Mouse (Mus musculus): ENCODE results near the gene Fam131a.
"Not testable (repeated sequence)": the region's sequence is repeated elsewhere in the genome, so short reads cannot be mapped to it uniquely, and the experiment has no call there.

Fam131a gene

DNA sequence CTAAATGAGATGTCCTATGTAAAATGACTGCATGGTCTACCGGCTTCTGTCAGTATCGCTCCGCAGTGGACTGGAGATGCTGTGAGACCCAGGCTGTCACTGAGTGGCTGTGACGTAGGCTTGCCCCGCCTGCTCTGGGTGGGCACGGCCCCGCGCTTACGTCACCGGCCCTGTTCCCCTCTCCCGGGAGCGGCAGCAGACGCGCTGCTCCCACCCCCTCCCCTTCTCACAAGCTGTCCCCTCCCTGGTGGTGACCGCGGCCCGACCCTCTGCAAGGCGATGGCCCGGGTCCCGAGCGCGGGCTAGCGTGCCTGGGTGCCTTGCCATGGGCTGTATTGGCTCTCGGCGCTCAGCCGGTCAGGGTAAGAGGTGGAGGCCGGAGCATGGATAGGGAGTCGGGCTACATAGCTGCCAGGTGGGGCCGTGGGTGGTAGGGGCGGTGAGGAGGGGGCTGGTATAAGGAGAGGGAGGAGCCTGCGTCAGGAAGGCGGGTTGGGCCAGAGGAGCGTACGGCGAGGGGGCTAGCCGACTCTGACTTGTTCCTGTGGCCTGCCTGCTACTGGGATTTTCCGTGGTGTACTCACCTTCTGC is at the start of gene Fam131a:
TSS of gene Fam131a (plus strand) at position 131 of the 591 bp plus-strand sequence.
- peak; percentile 84 for DNase-seq (ENCODE audit: low read depth, low spot score)

DNA sequence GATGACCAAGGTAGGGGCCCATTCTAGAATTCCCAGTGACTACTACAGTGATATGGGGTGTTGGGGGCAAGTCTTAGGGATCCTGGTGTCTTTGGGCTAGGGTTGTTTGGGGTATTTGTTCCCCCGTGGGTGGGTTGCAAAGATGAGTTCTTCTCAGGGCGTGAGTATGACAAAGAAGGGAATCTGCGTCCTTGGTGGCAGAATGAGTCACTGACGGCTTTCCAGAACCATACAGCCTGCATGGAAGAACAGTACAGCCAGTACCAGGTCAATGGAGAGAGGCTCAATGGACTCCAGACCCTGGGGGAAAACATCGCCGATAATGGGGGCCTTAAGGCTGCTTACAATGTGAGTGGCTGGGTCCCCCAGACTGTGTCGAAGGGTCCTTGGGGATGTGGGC is 49.1 kb upstream of the Fam131a start:
- no peak for DNase-seq (ENCODE audit: low read depth, low spot score)

DNA sequence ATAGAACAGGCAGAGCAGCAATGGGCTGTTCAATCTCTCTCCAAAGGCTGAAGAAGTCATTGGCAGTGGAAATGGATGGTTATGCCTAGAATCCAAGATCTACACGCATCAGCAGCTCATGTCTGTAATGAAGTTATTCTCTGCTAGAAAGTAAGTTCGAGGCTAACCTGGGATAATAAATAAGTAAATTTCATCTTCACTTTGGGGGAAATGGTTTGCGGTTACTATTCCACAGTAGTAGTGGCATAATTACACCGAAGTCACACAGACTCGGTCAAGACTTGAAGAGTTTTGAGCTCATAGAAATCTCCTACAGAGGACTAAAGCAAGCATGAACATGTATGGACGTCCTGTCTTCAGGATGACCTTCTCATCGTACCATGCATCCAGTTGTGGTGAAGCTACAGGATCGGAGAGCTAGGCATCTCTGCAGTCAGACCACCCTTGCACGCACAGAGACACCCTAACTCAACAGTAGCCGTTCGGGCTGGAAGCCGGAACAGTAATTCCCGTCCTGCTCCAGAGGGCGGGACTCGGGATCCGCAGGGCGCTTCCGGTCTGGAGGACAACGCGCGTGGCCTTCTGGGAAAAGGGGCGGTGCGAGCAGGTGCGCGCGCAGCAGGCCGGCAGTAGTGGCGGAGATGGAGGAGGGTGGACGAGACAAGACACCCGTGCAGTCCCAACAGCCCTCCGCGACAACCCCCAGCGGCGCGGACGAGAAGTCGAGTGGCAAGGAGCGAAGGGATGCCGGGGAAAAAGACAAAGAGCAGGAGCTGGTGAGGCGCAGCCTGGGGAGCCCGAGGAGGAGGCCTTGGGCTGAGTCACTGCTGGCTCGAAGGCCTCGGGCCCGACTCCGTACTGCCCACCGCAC is 41.7 kb upstream of the Fam131a start, which contains the start of gene Psmd2:
TSS of gene Psmd2 (plus strand) at position 577 of the 871 bp plus-strand sequence.
- peak; percentile 95 for DNase-seq (ENCODE audit: low read depth, low spot score)

DNA sequence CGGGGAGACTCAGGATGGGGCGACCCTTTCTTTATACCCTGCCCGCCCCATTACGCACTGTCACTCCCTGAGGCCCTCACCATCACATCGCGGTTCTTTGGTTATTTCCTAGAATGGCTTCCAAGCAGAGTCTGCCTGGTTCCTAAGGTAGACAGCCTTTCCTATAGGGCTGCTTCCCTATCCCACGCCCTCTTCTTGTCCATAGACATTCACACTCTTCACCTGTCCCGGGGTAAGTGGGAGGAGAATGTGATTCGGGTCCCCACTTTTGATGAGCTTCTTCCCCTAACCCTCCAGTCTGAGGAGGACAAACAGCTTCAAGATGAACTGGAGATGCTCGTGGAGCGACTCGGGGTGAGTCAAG is 41.1 kb upstream of the Fam131a start:
- no peak for DNase-seq (ENCODE audit: low read depth, low spot score)

DNA sequence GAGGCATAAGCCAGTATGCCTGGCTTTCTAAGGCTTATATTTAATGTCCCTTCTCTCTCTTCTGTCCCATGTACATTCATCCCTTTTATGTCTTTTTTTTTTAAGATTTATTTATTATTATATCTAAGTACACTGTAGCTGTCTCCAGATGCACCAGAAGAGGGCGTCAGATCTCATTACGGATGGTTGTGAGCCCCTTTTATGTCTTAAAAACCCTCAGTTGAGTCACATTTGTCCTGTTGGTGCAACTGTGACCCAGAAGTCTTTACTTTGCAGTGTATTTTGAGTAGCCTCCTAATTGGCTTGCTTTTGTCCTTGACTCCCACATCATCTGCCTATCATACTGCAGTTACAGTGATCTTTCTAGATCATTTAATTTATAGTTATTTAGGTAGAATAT is 39.7 kb upstream of the Fam131a start:
- DNase-seq (ENCODE audit: low read depth, low spot score), result no peak

DNA sequence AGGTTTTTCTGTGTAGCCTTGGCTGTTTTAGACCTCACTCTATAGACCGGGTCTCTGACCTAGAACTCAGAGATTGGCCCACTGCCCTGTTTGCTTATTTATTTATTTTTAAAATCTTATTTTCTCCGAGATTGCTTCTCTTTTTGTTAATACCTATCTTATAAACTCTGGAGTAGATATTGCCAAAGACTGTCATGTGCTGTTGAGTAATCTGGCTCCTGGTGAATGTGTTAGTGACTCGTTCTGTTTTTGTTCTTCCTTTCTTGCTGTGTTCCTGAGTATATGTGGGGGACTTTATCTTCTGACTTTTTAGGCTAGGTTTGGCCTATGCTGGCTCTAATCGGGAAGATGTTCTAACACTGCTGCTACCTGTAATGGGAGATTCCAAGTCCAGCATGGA is 35.4 kb upstream of the Fam131a start:
- no peak for DNase-seq (ENCODE audit: low read depth, low spot score)

DNA sequence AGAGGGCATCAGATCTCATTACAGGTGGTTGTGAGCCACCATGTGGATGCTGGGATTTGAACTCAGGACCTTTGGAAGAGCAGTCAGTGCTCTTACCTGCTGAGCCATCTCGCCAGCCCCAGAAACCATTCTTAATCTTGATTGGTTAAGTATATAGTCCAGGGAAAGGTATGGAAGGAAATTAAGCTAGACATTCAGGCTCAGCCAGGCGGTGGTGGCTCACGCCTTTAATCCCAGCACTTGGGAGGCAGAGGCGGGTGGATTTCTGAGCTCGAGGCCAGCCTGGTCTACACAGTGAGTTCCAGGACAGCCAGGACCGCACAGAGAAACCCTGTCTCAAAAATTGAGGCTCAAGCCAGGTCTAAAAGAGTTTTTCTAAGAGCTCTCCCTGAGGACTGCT is 25.0 kb upstream of the Fam131a start, which contains the start of gene Eif4g1:
TSS of gene Eif4g1 (plus strand) at position 301 of the 400 bp plus-strand sequence.
- DNase-seq (ENCODE audit: low read depth, low spot score), result not testable (repeated sequence)

DNA sequence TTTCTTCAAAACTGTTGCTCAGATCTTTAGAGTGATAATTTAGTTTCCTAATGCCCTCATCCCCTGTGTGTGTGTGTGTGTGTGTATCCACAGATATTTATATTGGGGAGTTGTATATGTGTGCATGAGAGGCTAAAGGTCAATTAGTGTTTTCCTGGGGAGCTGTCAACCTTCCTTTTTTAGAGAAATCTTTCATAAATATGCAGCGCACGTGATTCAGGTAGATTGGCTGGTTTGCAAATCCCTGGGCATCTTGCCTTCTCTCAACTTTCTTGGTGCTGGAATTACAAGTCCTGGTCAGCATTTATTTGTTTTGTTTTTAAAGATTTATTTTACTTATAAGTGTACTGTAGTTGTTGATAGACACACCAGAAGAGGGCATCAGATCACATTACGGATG is 22.8 kb upstream of the Fam131a start:
- no peak for DNase-seq (ENCODE audit: low read depth, low spot score)

DNA sequence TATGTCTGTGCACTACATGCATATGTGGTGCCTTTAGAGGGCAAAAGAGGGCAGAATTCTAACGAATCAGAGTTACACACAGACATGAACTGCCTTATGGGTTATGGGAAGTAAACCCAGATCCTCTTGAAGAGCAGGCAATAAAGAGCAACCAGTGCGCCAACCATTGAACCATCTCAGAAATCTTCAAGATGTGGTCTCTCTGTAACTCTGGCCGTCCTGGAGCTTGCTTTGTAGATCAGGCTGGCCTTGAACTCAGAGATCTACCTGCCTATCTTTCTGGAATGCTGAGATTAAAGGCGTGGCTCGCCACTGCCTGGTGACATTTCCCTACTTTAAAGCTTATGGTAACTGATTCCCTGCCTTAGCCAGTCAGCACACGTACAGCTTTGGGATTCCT is 21.2 kb upstream of the Fam131a start:
- DNase-seq (ENCODE audit: low read depth, low spot score), result peak; percentile 50

DNA sequence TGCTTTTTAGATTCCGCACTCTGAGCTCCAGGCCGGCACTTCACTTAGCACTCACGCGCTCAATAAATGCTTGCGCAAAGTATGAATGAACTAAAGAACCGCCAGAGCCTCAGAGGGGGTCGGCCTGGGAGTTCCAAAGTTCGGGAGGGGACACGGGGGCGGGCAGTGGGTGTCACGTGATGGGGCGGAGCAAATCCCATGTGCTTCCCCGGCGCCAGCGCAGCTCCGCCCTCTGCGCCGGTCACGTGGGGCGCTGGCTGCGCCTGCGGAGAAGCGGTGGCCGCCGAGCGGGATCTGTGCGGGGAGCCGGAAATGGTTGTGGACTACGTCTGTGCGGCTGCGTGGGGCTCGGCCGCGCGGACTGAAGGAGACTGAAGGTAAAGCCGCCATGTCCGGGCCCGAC is 20.5 kb upstream of the Fam131a start:
- peak; percentile 96 for DNase-seq (ENCODE audit: low read depth, low spot score)

DNA sequence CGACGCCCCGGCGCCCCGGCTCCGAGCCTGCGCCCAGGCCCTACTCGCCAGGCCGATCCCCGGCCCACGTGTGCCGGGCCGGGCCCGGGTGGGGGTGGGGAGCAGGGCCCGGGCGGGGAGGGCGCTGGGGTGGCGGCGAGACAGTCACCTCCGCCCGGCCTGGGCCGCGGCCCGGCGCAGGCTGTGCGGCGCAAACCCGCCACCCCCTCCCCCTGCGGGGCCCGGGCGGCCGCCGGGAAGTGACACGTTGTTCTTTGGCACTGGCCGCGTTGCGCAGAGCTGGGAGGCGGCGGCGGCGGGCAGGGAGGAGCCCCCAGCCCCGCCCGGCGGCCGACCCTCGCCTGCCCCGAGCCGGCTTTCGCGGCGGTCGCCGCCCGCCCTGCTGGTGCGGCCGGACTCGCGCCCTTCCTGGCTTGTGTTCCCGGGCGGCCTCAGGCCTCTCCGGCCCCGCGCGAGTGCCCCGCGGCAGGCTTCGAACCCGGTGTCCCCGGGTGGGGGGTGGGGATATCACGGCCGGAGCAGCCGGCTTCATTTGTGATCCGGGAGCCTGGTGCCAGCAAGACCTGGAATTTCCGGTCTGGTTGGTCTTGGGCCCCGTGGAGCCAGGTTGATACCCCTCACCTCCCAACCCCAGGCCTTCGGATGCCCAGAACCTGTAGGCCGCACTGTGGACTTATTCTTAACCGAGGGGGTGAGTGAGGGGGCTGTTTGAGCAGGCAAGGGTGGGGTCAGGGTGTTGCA is 19.9 kb upstream of the Fam131a start:
- DNase-seq (ENCODE audit: low read depth, low spot score), result peak; percentile 33

DNA sequence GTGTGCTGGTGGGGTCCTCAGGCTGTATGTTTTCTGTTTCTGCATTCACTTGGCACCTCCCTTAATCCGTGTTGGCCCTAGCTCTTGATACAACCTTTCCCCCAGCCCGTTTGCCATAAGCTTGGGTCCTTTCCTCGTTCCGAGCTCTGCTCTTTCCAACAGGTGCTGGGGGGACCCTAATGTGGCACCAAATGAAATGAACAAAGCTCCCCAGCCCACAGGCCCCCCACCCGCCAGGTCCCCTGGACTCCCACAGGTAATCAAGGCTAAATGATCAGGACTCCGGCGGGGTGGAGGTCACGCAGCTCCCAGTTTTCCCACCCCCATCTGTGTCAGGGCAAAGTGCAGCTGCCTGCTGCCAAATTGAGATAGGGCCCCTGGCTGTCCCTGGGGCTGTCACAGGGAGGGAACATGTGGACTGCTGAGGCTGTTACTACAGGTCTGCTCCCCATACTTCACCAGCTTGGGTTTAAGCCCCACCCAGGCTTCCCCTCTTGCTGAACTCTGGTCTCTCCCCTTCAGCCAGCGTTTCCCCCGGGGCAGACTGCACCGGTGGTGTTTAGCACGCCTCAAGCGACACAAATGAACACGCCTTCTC is 19.2 kb upstream of the Fam131a start:
- DNase-seq (ENCODE audit: low read depth, low spot score), result peak; percentile 29

DNA sequence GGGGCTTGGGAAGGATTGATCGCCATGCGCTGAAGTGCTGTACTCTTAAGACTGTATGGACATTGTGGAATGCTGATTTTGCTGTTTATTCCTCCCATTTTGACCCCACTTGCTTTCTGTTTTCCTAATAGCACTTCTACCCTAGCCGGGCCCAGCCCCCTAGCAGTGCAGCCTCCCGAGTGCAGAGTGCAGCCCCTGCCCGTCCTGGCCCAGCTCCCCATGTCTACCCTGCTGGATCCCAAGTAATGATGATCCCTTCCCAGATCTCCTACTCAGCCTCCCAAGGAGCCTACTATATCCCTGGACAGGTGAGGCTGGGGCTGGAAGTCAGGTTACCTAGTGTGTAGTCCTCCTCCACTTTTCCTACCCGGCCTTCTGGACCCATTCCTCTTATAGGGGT is 17.8 kb upstream of the Fam131a start:
- DNase-seq (ENCODE audit: low read depth, low spot score), result no peak

DNA sequence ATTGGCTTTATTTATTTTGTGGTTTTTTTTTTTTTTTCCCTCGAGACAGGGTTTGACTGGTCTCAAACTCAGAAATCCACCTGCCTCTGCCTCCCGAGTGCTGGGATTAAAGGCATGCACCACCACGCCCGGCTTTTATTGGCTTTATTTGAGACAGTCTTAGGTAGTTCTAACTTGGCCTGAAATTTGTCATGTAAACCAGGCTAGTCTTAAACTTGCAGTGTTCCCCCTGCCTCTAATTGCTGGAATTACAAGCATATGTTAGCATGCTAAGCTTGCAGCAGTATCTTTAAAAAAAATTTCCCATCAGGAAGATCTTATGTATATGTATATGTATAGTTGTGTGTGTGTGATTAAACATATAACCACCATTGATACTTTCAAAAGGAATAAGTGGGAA is 16.3 kb upstream of the Fam131a start:
- DNase-seq (ENCODE audit: low read depth, low spot score), result peak; percentile 38

DNA sequence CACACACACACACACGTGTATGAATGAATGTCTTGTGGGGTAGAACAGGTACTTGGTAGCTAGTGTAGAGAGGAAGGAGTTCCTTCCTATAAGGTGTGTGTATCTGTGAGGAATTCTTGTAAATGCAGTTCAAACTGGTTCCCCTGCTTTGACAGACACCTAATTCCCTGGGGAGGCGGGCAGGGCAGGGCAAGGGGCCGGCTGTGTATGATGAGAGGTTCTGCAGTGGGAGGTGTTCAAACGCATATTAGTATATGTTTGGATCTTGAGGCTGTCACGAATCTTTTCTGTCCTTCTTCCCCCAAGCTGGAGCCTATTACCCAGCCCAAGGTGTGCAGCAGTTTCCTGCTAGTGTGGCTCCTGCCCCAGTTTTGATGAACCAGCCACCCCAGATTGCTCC is 15.7 kb upstream of the Fam131a start:
- DNase-seq (ENCODE audit: low read depth, low spot score), result no peak

DNA sequence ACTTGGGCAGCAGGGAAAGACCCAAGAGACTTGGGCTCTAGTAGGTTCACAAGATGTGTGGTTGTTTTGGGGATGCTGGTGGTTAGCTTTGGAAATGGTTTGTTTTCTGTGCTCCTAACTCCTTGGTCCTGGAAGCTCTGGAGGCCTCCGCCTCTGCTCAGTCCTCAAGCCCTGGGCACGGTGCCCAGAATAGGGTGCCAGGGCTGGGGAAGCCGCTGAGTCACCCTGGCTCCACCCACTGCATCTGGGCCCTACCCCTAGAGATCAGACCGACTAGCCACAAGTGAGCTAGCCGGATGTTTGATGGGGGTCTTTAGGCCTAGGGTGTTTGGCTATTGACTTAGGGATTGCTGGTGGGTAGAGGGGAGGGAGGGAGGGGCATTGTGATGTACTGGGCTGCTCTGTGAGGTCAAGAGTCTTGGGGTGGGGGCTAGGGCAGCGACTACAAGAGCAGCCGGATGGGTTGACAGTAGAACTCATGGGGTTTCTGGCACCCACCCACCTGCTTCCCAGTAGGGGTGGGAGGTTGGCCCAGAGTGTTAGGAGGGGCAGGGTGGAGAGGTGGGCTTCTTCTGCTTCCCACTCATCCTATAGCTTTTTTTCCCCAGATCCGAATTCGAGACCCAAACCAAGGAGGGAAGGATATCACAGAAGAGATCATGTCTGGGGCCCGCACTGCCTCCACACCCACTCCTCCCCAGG is 14.9 kb upstream of the Fam131a start:
- no peak for DNase-seq (ENCODE audit: low read depth, low spot score)

DNA sequence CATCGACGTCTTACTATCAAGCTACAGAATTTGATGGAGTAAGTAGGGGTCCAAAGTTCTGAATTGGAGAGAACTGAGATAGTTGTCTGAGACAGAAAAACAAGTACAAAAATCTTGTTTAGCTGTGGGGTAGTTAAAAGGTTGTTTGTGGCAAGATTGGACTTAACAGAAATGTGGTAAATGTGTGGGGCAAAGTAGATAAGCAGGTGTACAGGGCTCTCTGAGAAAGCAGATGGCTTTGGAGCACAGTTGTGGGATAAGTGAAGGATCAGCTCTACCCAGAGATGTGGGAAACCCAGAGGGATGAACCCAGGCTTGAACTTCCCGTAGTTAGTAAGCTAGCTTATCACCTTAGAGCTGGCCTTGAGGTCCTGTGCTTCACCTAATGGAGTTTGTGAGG is 2.3 kb upstream of the Fam131a start:
- no peak for DNase-seq (ENCODE audit: low read depth, low spot score)

DNA sequence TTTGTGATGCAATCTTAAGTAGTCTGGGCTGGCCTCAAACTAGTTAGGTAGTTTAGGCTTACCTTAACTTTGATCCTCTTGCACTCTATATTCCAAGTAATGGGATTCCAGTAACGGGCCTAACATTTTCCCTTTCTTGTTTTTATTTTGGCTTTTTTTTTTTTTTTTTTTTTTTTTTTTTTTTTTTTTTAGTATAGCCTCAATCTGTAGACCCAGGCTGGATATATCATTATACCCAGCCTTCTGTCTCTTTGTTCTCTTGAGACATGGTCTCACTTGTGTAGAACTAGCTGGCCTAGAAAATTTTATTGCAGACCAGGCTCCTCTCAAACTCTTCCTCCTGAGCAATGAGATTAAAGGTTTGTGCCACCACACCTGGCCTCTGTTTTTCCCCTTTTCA is 1.4 kb upstream of the Fam131a start:
- no peak for DNase-seq (ENCODE audit: low read depth, low spot score)

DNA sequence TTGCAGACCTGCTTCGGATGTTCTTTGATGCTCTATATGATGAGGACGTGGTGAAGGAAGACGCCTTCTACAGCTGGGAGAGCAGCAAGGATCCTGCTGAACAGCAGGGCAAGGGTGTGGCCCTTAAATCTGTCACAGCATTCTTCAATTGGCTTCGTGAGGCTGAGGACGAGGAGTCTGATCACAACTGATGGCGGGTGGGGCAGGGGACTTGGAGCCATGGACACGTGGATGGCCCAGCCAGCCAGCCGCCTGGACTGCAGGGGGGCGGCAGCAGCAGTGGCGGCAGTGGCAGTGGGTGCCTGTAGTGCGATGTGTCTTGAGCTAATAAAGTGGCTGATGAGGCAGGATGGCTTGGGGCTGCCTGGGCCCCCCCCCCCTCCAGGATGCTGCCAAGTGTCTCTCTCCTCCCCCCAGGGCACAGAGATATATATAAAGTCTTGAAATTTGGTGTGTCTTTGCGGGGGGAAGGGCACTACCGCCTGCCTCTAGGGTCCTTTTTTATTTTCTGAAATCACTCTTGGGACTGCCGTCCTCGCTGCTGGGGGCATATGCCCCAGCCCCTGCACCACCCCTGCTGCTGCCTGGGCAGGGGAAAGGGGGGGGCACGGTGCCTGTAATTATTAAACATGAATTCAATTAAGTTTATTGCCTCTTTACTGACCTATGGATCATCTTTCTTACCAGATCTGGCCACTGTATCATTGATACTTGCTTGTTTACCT is 638 bp upstream of the Fam131a start:
- DNase-seq (ENCODE audit: low read depth, low spot score), result no peak

DNA sequence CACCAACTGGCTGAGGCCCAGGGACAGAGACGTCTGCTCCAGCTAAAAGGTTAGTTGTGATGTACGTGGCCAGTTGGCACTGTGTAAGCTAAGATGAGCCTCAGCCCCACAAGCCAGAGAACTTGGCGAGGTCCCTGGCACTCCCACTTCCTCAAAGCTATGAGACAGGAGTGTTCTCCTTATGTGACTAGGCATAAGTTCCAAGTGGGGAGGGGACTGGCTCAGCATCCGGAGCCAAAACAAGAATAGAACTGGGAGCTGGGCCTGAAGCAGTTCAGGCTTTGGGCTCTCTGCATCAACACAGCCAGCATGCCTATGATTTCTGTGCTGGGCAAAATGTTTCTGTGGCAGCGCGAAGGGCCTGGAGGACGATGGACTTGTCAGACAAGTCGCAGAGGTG is 1.7 kb downstream of the Fam131a start:
- DNase-seq (ENCODE audit: low read depth, low spot score), result no peak

All from CD4-positive, CD25-positive, alpha-beta regulatory T cell, adult 2 months (primary cell).